Mouse (Mus musculus) splenic B cell, adult 2 months (primary cell): ENCODE measurements around the gene Cpt1b.

ENCODE experiments used
- DNase-seq: peaks from one replicate; pipeline ENCODE4 v3.0.0-alpha.2; 2011; ENCODE audit warnings: low read depth, low spot score
- H3K27me3 ChIP-seq: 2 replicates; pipeline ENCODE4 v1.6.1; 2012; ENCODE audit warnings: mild to moderate bottlenecking, low read length, moderate library complexity, mixed read lengths; ENCODE audit not compliant: control insufficient read depth, poor library complexity, insufficient read depth, severe bottlenecking
- H3K36me3 ChIP-seq: 2 replicates; pipeline ENCODE4 v1.6.1; 2012; ENCODE audit warnings: mild to moderate bottlenecking, low read length, moderate library complexity, mixed read lengths; ENCODE audit not compliant: control insufficient read depth, poor library complexity, insufficient read depth, severe bottlenecking

The Cpt1b gene

DNA sequence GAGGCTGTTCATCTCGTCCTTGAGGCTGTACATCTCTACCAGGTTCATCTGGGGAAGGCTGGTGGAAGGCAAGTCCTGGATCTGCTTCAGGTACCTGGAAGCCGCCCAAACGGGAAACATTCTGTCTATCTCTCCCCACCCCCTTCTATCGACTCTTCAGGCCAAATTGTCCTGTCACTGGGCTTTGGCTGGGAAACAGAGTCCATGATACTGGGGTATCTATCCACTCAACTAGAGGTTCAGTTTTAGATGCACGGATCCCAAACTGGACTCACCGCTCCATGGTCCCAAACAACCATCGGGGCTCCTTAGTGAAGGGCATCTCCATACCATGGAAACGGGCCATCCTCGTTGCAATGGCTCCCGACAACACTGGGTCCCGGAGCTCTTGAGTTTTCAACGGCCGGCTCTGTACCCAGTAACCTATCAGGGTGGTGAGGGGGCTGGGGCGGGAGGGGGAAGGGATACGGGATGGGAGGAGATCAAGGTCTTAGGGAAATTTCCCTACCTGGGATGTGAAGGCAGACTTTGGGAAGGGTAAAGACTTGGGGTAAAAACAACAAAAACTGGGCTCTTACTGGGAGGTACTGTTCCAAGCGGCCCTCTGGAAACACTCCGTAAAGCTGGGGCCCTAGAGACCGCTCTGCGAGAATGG, 2.6 kb upstream of the Cpt1b start:
- Histone ChIP-seq H3K27me3 (no peaks in the 10 kb centered on the region), H3K36me3 (peaks cover 5% of the 10 kb centered on the region)
- no peak for DNase-seq

DNA sequence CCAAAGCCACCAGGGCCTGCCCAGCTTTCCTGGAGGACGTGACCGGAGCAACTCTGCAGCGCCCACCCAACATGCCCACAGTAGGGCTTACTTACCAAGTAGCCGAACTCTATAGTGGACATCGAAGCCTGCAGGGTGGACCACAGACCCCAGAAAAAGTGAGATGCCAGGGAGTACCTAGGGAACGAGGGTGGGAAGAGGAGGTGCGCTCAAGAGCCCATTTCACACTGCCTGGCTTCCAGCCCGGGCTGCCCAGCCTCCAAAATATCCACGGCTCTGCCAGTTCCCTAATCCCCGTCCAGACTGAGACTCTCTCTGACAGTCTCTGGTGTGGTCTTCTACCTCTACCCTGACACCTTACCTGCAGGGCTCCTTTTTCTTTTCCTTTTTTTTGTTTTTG, 1.1 kb upstream of the Cpt1b start:
- Histone ChIP-seq H3K36me3 (peaks cover 5% of the 10 kb centered on the region), H3K27me3 (no peaks in the 10 kb centered on the region)
- no peak for DNase-seq

DNA sequence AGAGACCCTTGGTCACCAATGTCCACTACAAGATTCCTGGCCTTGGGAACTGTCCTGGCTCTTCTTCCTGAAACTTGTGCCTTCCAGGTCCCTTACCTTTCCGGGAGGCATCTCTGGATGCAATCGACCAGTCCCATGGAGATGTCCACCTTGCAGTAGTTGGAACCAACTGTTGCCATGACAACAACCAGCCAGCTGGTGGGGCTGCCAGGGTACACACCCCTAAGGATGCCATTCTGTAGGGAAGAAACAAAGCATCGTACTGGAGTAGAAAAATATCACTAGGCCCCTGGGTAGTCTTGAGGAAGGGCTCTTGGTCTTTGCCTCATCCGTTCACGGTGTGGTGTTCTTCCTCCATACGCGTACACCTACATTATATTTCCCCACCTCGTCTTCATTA, 1.0 kb downstream of the Cpt1b start:
- no peak for DNase-seq
- no peaks in the 10 kb centered on the region for H3K27me3 ChIP-seq
- peaks cover 8% of the 10 kb centered on the region for H3K36me3 ChIP-seq

DNA sequence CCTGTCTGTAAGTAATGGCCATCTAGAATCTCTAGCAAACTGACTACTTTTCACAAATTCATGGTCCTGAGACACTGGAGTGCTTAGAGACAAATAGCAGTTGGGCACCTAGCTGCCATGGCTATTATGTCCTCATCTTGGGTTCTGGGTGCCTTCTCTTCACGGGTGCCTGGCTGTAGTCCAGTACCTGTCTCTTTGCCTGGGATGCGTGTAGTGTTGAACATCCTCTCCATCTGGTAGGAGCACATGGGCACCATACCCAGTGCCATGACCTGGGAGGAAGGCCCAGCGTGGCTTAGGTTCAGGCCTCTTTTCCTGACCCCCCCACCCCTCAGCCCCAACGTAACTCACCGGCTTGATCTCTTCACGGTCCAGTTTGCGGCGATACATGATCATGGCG, 3.7 kb downstream of the Cpt1b start:
- H3K36me3 ChIP-seq: peaks cover 12% of the 10 kb centered on the region
- no peaks in the 10 kb centered on the region for H3K27me3 ChIP-seq
- DNase-seq: no peak

DNA sequence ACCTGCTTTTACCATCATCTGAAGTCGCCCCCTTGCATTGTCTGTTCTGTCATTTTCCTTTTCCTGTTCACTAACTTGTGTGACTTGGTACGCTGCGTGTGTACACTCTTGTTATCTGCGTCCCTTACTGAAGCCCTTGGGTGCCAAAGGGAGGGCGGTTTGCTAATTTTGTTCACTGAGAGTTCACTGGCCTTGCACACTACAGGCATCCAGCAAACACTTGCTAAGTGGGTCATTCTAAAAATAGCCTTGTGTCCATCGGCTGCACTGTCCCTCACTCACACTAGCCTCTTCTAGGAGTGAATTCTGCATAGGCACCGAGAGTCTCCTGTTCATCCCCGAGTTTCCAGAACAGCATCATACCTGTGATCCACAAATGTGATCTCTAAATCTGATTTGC, 10.4 kb downstream of the Cpt1b start:
- no peak for DNase-seq
- no peaks in the 10 kb centered on the region for H3K27me3 ChIP-seq
- H3K36me3 ChIP-seq: peaks cover 5% of the 10 kb centered on the region; the same call in 1 of the 2 replicates

DNA sequence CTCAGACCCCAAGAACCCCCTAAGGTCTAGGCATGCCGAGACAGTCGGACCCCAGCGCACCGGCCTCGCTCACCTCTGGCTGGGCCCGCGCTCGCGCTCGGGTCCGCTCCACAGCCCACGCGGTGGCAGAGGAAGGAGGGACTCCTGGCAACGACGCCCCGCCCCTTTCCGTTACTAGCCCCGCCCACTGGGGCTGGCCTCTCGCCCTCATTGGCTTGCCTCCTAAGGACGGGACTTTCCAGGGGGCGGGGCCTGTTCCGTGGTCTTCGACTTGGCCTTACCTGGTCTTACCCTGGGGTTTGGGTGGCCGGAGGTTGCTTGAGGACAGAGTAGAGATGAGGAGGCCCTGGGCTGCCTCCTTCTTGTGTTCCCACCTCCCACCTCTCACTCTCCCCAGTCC, 15.5 kb downstream of the Cpt1b start, which contains the start of gene Syce3:
Gene Syce3 (minus strand): TSS at position 386 of the 400 bp plus-strand sequence.
- DNase-seq: no peak
- Histone ChIP-seq H3K36me3 (no peaks in the 10 kb centered on the region), H3K27me3 (no peaks in the 10 kb centered on the region)

DNA sequence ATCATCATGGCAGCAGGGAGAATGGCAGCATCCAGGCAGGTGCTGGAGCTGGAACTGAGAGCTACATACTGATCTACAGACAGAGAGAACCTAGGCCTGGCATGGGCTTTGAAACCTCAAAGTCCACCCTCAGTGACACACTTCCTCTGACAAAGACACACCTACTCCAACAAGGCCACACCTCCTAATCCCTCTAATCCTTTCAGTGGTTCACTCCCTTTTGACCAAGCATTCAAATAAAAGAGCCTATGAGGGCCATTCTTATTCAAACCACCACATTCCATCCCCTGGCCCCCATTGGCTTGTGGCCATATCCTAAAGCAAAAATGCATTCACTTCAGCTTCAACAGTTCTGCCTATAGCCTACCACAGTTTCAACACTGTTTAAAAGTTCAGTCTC, 19.0 kb downstream of the Cpt1b start:
- H3K36me3 ChIP-seq: no peaks in the 10 kb centered on the region

DNA sequence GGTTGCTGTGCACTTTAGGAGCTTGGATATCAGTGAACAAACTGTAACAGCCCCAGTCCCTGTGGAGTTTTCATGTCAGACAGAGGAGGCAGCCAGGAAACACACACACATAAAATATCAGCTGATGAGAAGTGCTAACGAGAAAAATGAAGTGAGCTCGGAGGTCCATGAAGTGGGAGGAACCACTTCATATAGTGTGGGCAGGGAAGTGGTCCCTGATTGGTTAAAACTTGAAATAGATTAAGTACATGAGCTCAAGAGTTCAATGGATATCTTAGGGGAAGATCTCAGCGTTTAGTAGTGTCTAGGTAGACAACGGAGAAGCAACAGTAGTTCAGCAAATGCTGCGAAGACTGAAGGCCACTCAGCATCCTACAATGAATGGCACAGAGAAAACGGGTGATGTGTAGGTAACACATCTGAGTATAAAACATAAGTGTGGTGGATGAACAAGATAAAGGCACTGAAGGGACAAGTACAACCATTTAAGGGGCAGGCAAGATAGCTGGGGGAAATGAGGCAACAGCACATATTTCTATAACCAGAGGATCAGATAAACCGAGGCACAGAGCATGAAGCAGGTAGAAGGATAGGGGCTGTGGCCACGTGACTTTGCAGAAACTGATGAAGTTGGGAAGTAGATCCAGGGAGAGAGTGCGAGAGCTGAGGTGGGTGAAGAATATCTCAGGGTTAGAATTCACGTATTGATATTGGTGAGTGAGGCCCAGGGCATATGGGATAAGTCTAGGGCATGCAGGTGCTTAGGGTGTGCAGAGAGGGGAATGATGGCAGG, 20.6 kb downstream of the Cpt1b start:
- DNase-seq: no peak
- H3K27me3 ChIP-seq: no peaks in the 10 kb centered on the region

More for the DNA sequence above, 19.0 kb downstream of the Cpt1b start:
- no peaks in the 10 kb centered on the region for H3K27me3 ChIP-seq
- DNase-seq: no peak

DNA sequence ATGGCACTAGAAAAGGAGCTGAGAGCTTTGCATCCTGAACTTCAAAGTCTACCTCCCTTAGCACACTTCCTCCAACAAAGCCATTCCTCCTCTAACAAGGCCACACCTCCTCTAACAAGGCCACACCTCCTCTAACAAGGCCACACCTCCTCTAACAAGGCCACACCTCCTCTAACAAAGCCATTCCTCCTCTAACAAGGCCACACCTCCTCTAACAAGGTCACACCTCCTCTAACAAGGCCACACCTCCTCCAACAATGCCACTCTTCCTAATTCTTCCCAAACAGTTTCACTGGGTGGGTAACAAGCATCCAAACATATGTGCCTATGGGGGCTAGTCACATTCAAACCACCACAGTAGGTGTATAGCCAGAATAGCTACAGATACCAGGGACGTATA, 23.2 kb downstream of the Cpt1b start:
- no peaks in the 10 kb centered on the region for H3K36me3 ChIP-seq
- H3K27me3 ChIP-seq: no peaks in the 10 kb centered on the region
- DNase-seq: no peak

More for the DNA sequence above, 20.6 kb downstream of the Cpt1b start:
- no peaks in the 10 kb centered on the region for H3K36me3 ChIP-seq

DNA sequence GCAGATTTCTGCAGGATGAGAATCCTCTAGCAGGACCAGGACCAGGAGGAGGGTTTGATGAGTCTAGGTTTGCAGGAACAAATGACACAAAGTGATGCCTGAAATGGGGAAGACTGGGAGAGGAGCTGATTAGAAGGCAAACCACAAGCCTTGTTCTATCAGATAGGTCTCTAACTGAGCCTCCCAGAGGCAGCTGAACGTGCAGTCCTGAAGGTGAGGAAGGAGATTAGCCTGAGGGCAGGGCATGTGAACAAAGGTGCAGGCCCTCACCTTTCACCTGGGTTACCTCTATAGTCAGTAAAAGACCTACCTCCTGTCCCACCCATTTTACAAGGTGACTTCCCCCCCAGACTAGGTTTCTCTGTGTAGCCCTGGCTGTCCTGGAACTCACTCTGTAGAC, 25.9 kb downstream of the Cpt1b start:
- Histone ChIP-seq H3K36me3 (no peaks in the 10 kb centered on the region), H3K27me3 (no peaks in the 10 kb centered on the region)
- DNase-seq: no peak

DNA sequence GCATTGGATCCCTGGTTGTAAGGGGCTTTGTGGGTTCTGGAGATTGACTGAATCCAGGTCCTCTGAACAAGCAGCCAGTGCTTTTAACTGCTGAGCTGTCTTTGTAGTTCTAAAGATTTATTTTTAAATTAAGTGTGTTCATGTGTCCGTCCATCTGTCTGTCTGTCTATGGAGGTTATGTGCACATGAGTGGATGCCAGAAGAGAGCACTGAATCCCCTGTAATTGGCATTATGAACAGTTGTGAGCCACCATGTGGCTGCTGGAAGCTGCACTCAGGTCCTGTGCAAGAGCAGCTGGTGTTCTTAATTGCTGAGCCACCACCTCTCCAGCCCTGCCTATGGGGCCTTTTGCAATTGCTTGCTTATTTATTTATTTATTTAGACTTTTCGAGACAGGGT, 27.5 kb downstream of the Cpt1b start:
- Histone ChIP-seq H3K27me3 (no peaks in the 10 kb centered on the region), H3K36me3 (no peaks in the 10 kb centered on the region)
- no peak for DNase-seq

DNA sequence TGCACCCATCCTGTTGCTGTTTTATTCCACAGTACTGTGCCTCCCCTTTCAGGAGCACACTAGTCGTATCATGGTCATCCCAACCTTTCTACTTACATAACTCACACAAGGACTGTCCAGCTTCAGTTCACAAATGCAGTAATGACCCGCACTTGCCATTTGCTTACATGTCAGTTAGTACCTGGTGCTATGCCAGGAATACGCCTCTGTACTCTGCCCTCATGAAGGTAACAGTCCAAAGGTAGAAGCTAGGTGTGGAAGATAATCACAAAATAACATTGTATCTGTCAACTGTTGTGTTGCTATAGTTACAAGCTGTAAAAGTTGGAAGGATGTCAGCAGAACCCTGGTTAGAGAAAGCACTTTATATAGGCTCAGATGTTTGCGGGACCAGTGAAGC, 28.8 kb downstream of the Cpt1b start:
- no peaks in the 10 kb centered on the region for H3K36me3 ChIP-seq
- no peak for DNase-seq
- no peaks in the 10 kb centered on the region for H3K27me3 ChIP-seq

DNA sequence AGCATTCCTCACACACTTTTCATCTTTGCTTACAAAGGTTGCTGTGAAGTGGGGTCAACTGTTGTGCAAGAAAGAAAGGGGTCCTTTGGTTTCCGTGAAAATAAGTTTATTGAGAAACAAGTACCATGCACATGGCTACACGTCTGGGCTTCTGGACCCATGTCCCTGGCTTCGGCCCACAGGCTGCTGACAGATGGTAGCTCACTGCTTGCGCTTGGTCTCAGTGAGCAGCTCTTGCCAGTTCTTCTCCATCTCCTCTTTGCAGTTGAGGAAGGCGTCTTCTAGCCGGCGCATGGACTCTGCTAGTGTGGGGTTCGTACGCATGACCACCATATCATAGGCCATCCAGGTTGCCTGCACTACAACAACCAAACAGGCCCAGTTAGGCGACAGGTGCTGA, 35.6 kb downstream of the Cpt1b start:
- Histone ChIP-seq H3K36me3 (no peaks in the 10 kb centered on the region), H3K27me3 (no peaks in the 10 kb centered on the region)
- no peak for DNase-seq

DNA sequence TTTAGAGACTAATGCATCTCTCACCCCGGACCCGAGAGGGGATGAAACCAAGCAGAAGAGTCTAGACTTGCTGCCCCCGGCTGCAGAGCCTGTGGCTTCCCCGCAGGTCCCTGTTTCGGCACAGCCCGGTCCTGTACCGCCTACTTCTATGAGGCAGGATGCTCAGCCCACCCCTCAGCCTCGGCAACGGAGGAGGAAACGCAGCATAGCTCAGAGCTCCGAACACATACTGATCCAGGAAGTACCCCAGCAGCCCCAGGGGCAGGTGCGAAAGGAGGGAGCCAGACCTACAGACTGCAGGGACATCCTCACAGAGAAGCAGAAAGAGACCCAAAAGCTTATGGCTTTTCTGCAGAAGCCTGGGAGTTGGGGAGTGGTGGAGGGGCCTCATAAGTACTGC, 38.5 kb downstream of the Cpt1b start:
- Histone ChIP-seq H3K27me3 (no peaks in the 10 kb centered on the region), H3K36me3 (no peaks in the 10 kb centered on the region)
- DNase-seq: no peak

DNA sequence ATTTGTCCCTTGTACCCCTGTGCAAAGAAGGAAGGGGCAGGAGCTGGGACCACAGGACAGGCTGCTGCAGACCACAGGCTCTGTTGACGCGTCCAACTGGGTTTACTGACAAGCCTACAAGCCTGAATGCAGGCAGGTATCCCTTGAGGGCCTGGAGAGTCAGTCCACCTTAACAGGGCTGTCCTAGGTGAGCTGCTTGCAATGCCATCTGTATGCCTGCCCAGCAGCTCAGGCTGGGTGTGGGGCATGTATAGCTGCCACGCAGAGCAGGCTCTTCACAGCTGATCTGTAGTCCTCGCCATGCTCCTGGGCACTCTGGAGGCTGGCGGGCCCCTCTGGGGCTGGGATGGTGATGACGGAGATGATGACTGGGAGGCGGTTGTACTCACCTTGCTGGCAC, 41.0 kb downstream of the Cpt1b start, which contains the start of gene Klhdc7b:
Gene Klhdc7b (plus strand): TSS at position 301 of the 400 bp plus-strand sequence.
- H3K27me3 ChIP-seq: no peaks in the 10 kb centered on the region
- no peaks in the 10 kb centered on the region for H3K36me3 ChIP-seq
- DNase-seq: no peak
